Mouse (Mus musculus) lung, postnatal 0 days (tissue): Measurements from ENCODE around the gene Tbc1d1. TPM values are rescaled to one million over a fixed set of nuclear protein-coding genes. Genes with fewer than 3 reads are reported as not detected.
A peak's percentile ranks its signal among the peaks of the same experiment; 100 is the strongest.

ENCODE experiments used
- ATAC-seq: fragments of 200-750 bp; cut with Nextera tagmentation; 2 replicates; pipeline ENCODE4 v1.8.0; 2017; ENCODE audit warnings: moderate library complexity
- DNase-seq: peaks from one replicate; pipeline ENCODE4 v3.0.0-alpha.2; 2016; ENCODE audit warnings: low spot score
- H3K27ac ChIP-seq: fragments of 300-500 bp; sonication (generic); 2 replicates; pipeline ENCODE4 v1.5.1; 2014; ENCODE audit warnings: antibody characterized with exemption, mild to moderate bottlenecking, low read length, mixed read lengths
- H3K27me3 ChIP-seq: fragments of 300-500 bp; sonication (generic); replicated peaks from 2 replicates; pipeline ENCODE4 v1.6.1; 2014; ENCODE audit warnings: low read length, mixed read lengths; ENCODE audit not compliant: insufficient read depth
- H3K36me3 ChIP-seq: fragments of 300-500 bp; sonication (generic); 2 replicates; pipeline ENCODE4 v1.6.1; 2014; ENCODE audit warnings: low read length, mixed read lengths; ENCODE audit not compliant: insufficient read depth
- H3K4me1 ChIP-seq: fragments of 300-500 bp; sonication (generic); 2 replicates; pipeline ENCODE4 v1.6.1; 2014; ENCODE audit warnings: antibody characterized with exemption, low read depth, low read length, mixed read lengths; ENCODE audit not compliant: insufficient read depth
- H3K4me2 ChIP-seq: fragments of 300-500 bp; sonication (generic); replicated peaks from 2 replicates; pipeline ENCODE4 v1.6.1; 2014; ENCODE audit warnings: low read depth, mild to moderate bottlenecking, low read length, moderate library complexity, mixed read lengths
- H3K4me3 ChIP-seq: fragments of 300-500 bp; sonication (generic); 2 replicates; pipeline ENCODE4 v1.5.1; 2014; ENCODE audit warnings: low read depth, low read length
- H3K9ac ChIP-seq: fragments of 300-500 bp; sonication (generic); replicated peaks from 2 replicates; pipeline ENCODE4 v1.6.1; 2014; ENCODE audit warnings: low read depth, mild to moderate bottlenecking
- H3K9me3 ChIP-seq: fragments of 300-500 bp; sonication (generic); 2 replicates; pipeline ENCODE4 v1.6.1; 2016; ENCODE audit warnings: low read length, mixed read lengths
- CTCF ChIP-seq: IDR thresholded peaks from 2 replicates; pipeline ENCODE4 v1.5.1; 2016; ENCODE audit warnings: antibody characterized with exemption, mild to moderate bottlenecking
- EP300 ChIP-seq: IDR thresholded peaks from 2 replicates; pipeline ENCODE4 v1.6.1; 2016; ENCODE audit warnings: antibody characterized with exemption, mild to moderate bottlenecking, control low read depth
- WGBS: fragments of 180-500 bp; shearing (Covaris S2); extraction: QIAGEN DNeasy Blood & Tissue Kit; methylation state at CpG from one replicate; pipeline ENCODE4 v1.1.7; 2014; 5-methylcytosine and 5-hydroxymethylcytosine counted together
- polyA plus RNA-seq: library from polyadenylated mRNA; unstranded; fragments of >200 nt; fragmentation: Nextera tagmentation; extraction: Ambion mirVana; gene quantifications from 2 replicates; pipeline ENCODE4 v1.2.1, GENCODE M21; 2015

Tbc1d1 gene
- polyA plus RNA-seq, 1 experiment from 2014 or later: 15.3 TPM

GRCm38 (mm10) chr5:64340366-64340765 is 184.3 kb downstream of the Tbc1d1 start:
- TF ChIP-seq EP300 (no peak), CTCF (no peak)
- Histone ChIP-seq H3K36me3 (no peaks in the 10 kb centered on the region), H3K4me3 (no peak overlapping the region), H3K4me1 (peaks cover 8% of the 10 kb centered on the region; the same call in 1 of the 2 replicates), H3K27me3 (no peaks in the 10 kb centered on the region), H3K9ac (no peak overlapping the region), H3K4me2 (no peak overlapping the region), H3K27ac (no peak overlapping the region), H3K9me3 (no peaks in the 10 kb centered on the region)
- no peak for DNase-seq
- WGBS: 88% methylated on average over 3 of the region's 3 CpGs
- ATAC-seq: no peak

GRCm38 (mm10) chr5:64341671-64342070 is 185.6 kb downstream of the Tbc1d1 start:
- ATAC-seq (no peak), DNase-seq (no peak)
- Histone ChIP-seq H3K4me1 (peaks cover 6% of the 10 kb centered on the region; the same call in 1 of the 2 replicates), H3K9me3 (no peaks in the 10 kb centered on the region), H3K4me2 (no peak overlapping the region), H3K9ac (no peak overlapping the region), H3K27me3 (no peaks in the 10 kb centered on the region), H3K36me3 (no peaks in the 10 kb centered on the region), H3K4me3 (no peak overlapping the region), H3K27ac (no peak overlapping the region)
- WGBS: 95% methylated on average over 3 of the region's 3 CpGs
- TF ChIP-seq EP300 (no peak), CTCF (no peak)

GRCm38 (mm10) chr5:64342138-64342537 is 186.0 kb downstream of the Tbc1d1 start:
- 88% methylated on average over 10 of the region's 10 CpGs for WGBS
- Histone ChIP-seq H3K27me3 (no peaks in the 10 kb centered on the region), H3K4me2 (no peak overlapping the region), H3K36me3 (no peaks in the 10 kb centered on the region), H3K27ac (no peak overlapping the region), H3K9me3 (no peaks in the 10 kb centered on the region), H3K9ac (no peak overlapping the region), H3K4me1 (0 out of 2 replicates have a peak, but pooled peaks cover 2% of the 10 kb centered on the region), H3K4me3 (no peak overlapping the region)
- DNase-seq (no peak), ATAC-seq (no peak)
- TF ChIP-seq CTCF: no peak

- 37% methylated on average over 5 of the region's 5 CpGs for WGBS
- TF ChIP-seq EP300 (no peak), CTCF (peak; percentile 67)
- no peak overlapping the region for H3K4me3 ChIP-seq
- H3K4me1 ChIP-seq: no peaks in the 10 kb centered on the region
- no peaks in the 10 kb centered on the region for H3K36me3 ChIP-seq
- DNase-seq: peak; percentile 77
- H3K27me3 ChIP-seq: no peaks in the 10 kb centered on the region
- H3K9ac ChIP-seq: no peak overlapping the region
- ATAC-seq: peak; percentile 76
- no peak overlapping the region for H3K4me2 ChIP-seq
- H3K9me3 ChIP-seq: no peaks in the 10 kb centered on the region
- peak overlapping the region; percentile 62 for H3K27ac ChIP-seq
Measured at GRCm38 (mm10) chr5:64343972-64344700, 188.0 kb downstream of the Tbc1d1 start.

- no peak overlapping the region for H3K4me3 ChIP-seq
- no peaks in the 10 kb centered on the region for H3K9me3 ChIP-seq
- H3K9ac ChIP-seq: no peak overlapping the region
- DNase-seq: peak; percentile 75
- TF ChIP-seq CTCF (no peak), EP300 (no peak)
- peak; percentile 65 for ATAC-seq
- no peaks in the 10 kb centered on the region for H3K36me3 ChIP-seq
- H3K27ac ChIP-seq: peak overlapping the region; percentile 62
- no peaks in the 10 kb centered on the region for H3K27me3 ChIP-seq
- H3K4me1 ChIP-seq: no peaks in the 10 kb centered on the region
- H3K4me2 ChIP-seq: no peak overlapping the region
- 59% methylated on average over 16 of the region's 16 CpGs for WGBS
Measured at GRCm38 (mm10) chr5:64345181-64345735, 189.2 kb downstream of the Tbc1d1 start.

GRCm38 (mm10) chr5:64345761-64346160 is 189.7 kb downstream of the Tbc1d1 start:
- peak; percentile 53 for DNase-seq

More at GRCm38 (mm10) chr5:64345761-64346160, 189.7 kb downstream of the Tbc1d1 start:
- Histone ChIP-seq H3K4me3 (no peak overlapping the region), H3K27ac (no peak overlapping the region; the same call in 1 of the 2 replicates), H3K9me3 (no peaks in the 10 kb centered on the region), H3K9ac (no peak overlapping the region), H3K27me3 (no peaks in the 10 kb centered on the region), H3K36me3 (no peaks in the 10 kb centered on the region), H3K4me2 (no peak overlapping the region), H3K4me1 (no peaks in the 10 kb centered on the region)
- no peak; the same call in 1 of the 2 replicates for ATAC-seq
- TF ChIP-seq EP300: no peak
- no peak for TF ChIP-seq CTCF
- WGBS: 63% methylated on average over 7 of the region's 7 CpGs
